Mouse (Mus musculus): ENCODE measurements at regions not wholly inside any gene's neighbourhood (a gene's known extent, or its start where the extent isn't known, plus 50 kb on each side); places are given as distances from the start of the nearest gene placed in this dataset.
"Not testable (repeated sequence)": the region's sequence is repeated elsewhere in the genome, so short reads cannot be mapped to it uniquely, and the experiment has no call there.

- no peak for DNase-seq (ENCODE audit: low spot score in 2 of 2)
These were observed 98.3 kb upstream of the Fam84a start for GRCm38 (mm10) chr12:14250124-14250523.

GRCm38 (mm10) chr12:14242720-14243119 lies 90.9 kb upstream of the Fam84a start:
- DNase-seq (ENCODE audit: low spot score in 2 of 2): not testable (repeated sequence)

GRCm38 (mm10) chr12:14237699-14238098 lies 85.8 kb upstream of the Fam84a start:
- no peak for DNase-seq (ENCODE audit: low spot score in 2 of 2)

- no peak for DNase-seq (ENCODE audit: low spot score in 2 of 2)
These were observed 83.5 kb upstream of the Fam84a start for GRCm38 (mm10) chr12:14235351-14235750.

GRCm38 (mm10) chr12:14212618-14213017 lies 60.8 kb upstream of the Fam84a start:
- DNase-seq (ENCODE audit: low spot score in 2 of 2): no peak

- no peak for DNase-seq (ENCODE audit: low spot score in 2 of 2)
These were observed 58.0 kb upstream of the Fam84a start for GRCm38 (mm10) chr12:14209881-14210280.

GRCm38 (mm10) chr12:14207288-14207687 lies 55.4 kb upstream of the Fam84a start:
- no peak for DNase-seq (ENCODE audit: low spot score in 2 of 2)

- DNase-seq (ENCODE audit: low spot score in 2 of 2): no peak
These were observed 52.6 kb upstream of the Fam84a start for GRCm38 (mm10) chr12:14204491-14204890.

Measured in frontal cortex, postnatal 10 days (tissue).